Mouse (Mus musculus) CH12.LX (cell line): ENCODE data around the gene Slc15a4. TPM values are rescaled to one million over a fixed set of nuclear protein-coding genes. Genes with fewer than 3 reads are reported as not detected.

ENCODE experiments used
- DNase-seq: peaks from one replicate; pipeline ENCODE4 v3.0.0-alpha.2; 2013; ENCODE audit errors: extremely low read depth
- H3K27ac ChIP-seq: 2 replicates; pipeline ENCODE4 v1.5.1; 2012; ENCODE audit warnings: low read depth, mild to moderate bottlenecking, control low read depth, moderate library complexity; ENCODE audit not compliant: insufficient read depth
- H3K27me3 ChIP-seq: replicated peaks from 2 replicates; pipeline ENCODE3; 2012; ENCODE audit warnings: inconsistent platforms
- H3K36me3 ChIP-seq, 2 experiments: replicated peaks in 1 of 2; 2 replicates each; pipeline versions ENCODE3 to v1.6.1; 2012; ENCODE audit warnings: inconsistent platforms in 1 of 2, low read length in 1 of 2, mild to moderate bottlenecking in 1 of 2, mixed read lengths in 1 of 2, moderate library complexity in 1 of 2; ENCODE audit not compliant: control insufficient read depth in 1 of 2, insufficient read depth in 1 of 2
- H3K4me1 ChIP-seq, 2 experiments: 2 replicates each; pipeline ENCODE4 v1.6.1; 2012; ENCODE audit warnings: inconsistent platforms in 1 of 2, moderate library complexity in 1 of 2; ENCODE audit not compliant: insufficient read depth in 2 of 2, control insufficient read depth in 1 of 2
- H3K4me2 ChIP-seq: 2 replicates; pipeline ENCODE4 v1.6.1; 2012; ENCODE audit warnings: low read depth, mild to moderate bottlenecking, control low read depth; ENCODE audit not compliant: poor library complexity, insufficient read depth, severe bottlenecking
- H3K4me3 ChIP-seq, 3 experiments: fragments of 150-350 bp in 1 of 3; sonication (generic) in 1 of 3; replicated peaks in 1 of 3; 2 replicates each; pipeline versions ENCODE3 to v1.5.1; 2011 to 2012; ENCODE audit warnings: low read depth in 2 of 3, low read length in 2 of 3, mild to moderate bottlenecking in 2 of 3, moderate library complexity in 2 of 3, control low read depth in 1 of 3, improper control_type of control experiment in 1 of 3, inconsistent platforms in 1 of 3, mixed read lengths in 1 of 3; ENCODE audit not compliant: poor library complexity in 1 of 3
- H3K79me2 ChIP-seq: replicated peaks from 2 replicates; pipeline ENCODE4 v1.6.1; 2012; ENCODE audit warnings: mild to moderate bottlenecking, moderate library complexity; ENCODE audit not compliant: control insufficient read depth, poor library complexity, insufficient read depth, severe bottlenecking; ENCODE audit errors: extremely low read depth
- H3K9ac ChIP-seq: 2 replicates; pipeline ENCODE4 v1.6.1; 2012; ENCODE audit warnings: low read depth, mild to moderate bottlenecking, control low read depth, moderate library complexity; ENCODE audit not compliant: insufficient read depth
- H3K9me3 ChIP-seq: replicated peaks from 2 replicates; pipeline ENCODE3; 2012; ENCODE audit warnings: low read length, inconsistent platforms, mixed read lengths
- BHLHE40 ChIP-seq: IDR thresholded peaks from 2 replicates; pipeline ENCODE4 v1.6.1; 2011; ENCODE audit warnings: mild to moderate bottlenecking, low read depth, low read length, improper control_type of control experiment
- CTCF ChIP-seq, 2 experiments: IDR thresholded peaks in 1 of 2; conservative IDR thresholded peaks in 1 of 2; 2 replicates each; pipeline ENCODE4 v1.5.1; 2011 to 2012; ENCODE audit warnings: low read depth in 2 of 2, low read length in 2 of 2, improper control_type of control experiment in 1 of 2, inconsistent platforms in 1 of 2, mild to moderate bottlenecking in 1 of 2, moderate library complexity in 1 of 2
- JUN ChIP-seq: IDR thresholded peaks from 2 replicates; pipeline ENCODE4 v1.6.1; 2011; ENCODE audit warnings: low read depth, mild to moderate bottlenecking, low read length, improper control_type of control experiment, moderate library complexity; ENCODE audit not compliant: insufficient read depth
- MAFK ChIP-seq: IDR thresholded peaks from 2 replicates; pipeline ENCODE4 v1.6.1; 2011; ENCODE audit warnings: low read length, improper control_type of control experiment; ENCODE audit not compliant: insufficient replicate concordance
- MAZ ChIP-seq: IDR thresholded peaks from 2 replicates; pipeline ENCODE4 v1.6.1; 2012; ENCODE audit warnings: low read depth, mild to moderate bottlenecking, inconsistent platforms, low read length, improper control_type of control experiment, moderate library complexity
- MEF2A ChIP-seq: IDR thresholded peaks from 2 replicates; pipeline ENCODE4 v1.6.1; 2014; ENCODE audit warnings: low read depth, mild to moderate bottlenecking, inconsistent platforms, low read length, improper control_type of control experiment, borderline replicate concordance
- SMC3 ChIP-seq: IDR thresholded peaks from 2 replicates; pipeline ENCODE4 v1.6.1; 2011; ENCODE audit warnings: low read depth, low read length, improper control_type of control experiment
- TCF12 ChIP-seq: IDR thresholded peaks from 2 replicates; pipeline ENCODE4 v1.6.1; 2014; ENCODE audit warnings: low read depth, mild to moderate bottlenecking, inconsistent platforms, low read length, improper control_type of control experiment
- ZNF384 ChIP-seq: IDR thresholded peaks from 2 replicates; pipeline ENCODE4 v1.6.1; 2012; ENCODE audit warnings: low read depth, low read length, improper control_type of control experiment, inconsistent platforms
- dilution Hi-C: fragments of 300-500 bp; cut with MboI; formaldehyde crosslinking; loops from 2 replicates; pipeline ENCODE4 v1.14.3; 2020; ENCODE audit warnings: low sequenced_read_pairs; ENCODE audit not compliant: extremely low pct_unique_long_range_greater_than_20kb, extremely low pct_ligation_motif_present
- in situ Hi-C: fragments of 300-500 bp; cut with MboI; formaldehyde crosslinking; loops from 3 replicates; pipeline ENCODE4 v1.14.3; 2019; ENCODE audit warnings: low sequenced_read_pairs, low pct_ligation_motif_present, low pct_unique_long_range_greater_than_20kb, mixed read lengths
- polyA plus RNA-seq: library from polyadenylated mRNA; unstranded; fragments of >175 nt; gene quantifications from 2 replicates; pipeline ENCODE4 v1.2.1, GENCODE M21; 2012; ENCODE audit warnings: low read depth; ENCODE audit not compliant: insufficient read length
- total RNA-seq, 2 experiments: library from RNA; depleted of rRNA; stranded (reverse); fragments of 300-350 nt in 1 of 2; fragments of >200 nt in 1 of 2; gene quantifications; 2 replicates each; pipeline ENCODE4 v1.2.3; 2012 to 2014

Slc15a4 gene
- total and polyA plus RNA-seq, 3 experiments, result 25.7 to 52.7 (median 25.8) TPM

GRCm38 (mm10) chr5:127546585-127546991, 86.1 kb downstream of the Slc15a4 start:
- in situ Hi-C loops (no loop called here), dilution Hi-C loops (no loop called here)
- no peak overlapping the region for H3K27ac ChIP-seq
- H3K27me3 ChIP-seq, result no peaks in the 10 kb centered on the region
- no peak overlapping the region for H3K4me2 ChIP-seq
- H3K79me2 ChIP-seq, result no peaks in the 10 kb centered on the region
- TF ChIP-seq JUN (no peak), CTCF (conservative IDR thresholded peaks at IDR 0.05 in 1 of 2, IDR thresholded peaks at IDR 0.05 in 1 of 2; ENCODE audit: low read depth in 2 of 2, low read length in 2 of 2) (no peak), BHLHE40 (no peak), ZNF384 (no peak), MAFK (no peak), MAZ (no peak), SMC3 (no peak), TCF12 (no peak), MEF2A (no peak)
- no peak overlapping the region for H3K9ac ChIP-seq
- no peak overlapping the region for H3K4me3 ChIP-seq
- no peaks in the 10 kb centered on the region for H3K4me1 ChIP-seq
- DNase-seq, result no peak
- peaks cover 84% of the 10 kb centered on the region for H3K9me3 ChIP-seq
- H3K36me3 ChIP-seq, result no peaks in the 10 kb centered on the region

Other genes starting within 250 kb of the Slc15a4 start
- 0.25 and 0.29 TPM in 2 replicates for gene Glt1d1, start 635 bp downstream of the Slc15a4 start, total RNA-seq (2012; rRNA removed)
- 0.11 TPM in 1 of 2 replicates, not detected in the other for gene Glt1d1, start 635 bp downstream of the Slc15a4 start, total RNA-seq (2014; rRNA removed)
- gene Glt1d1, start 635 bp downstream of the Slc15a4 start, polyA plus RNA-seq, result 0.15 and 0.21 TPM in 2 replicates